ENCODE assay signal across 10 mouse cellular contexts in genomic region chr4:124485941-124486581, GRCm38 (mm10).
DNase-seq lines count a peak whose midpoint lies in the region; ATAC-seq and TF ChIP-seq lines count a peak whose summit lies in the region.
"Had no signal": no experiment of that assay in that cellular context is flagged by ENCODE, and none has a peak within 500 bp of the region (broad histone marks: within the 10 kb centered on the region; RNA-seq: fewer than 3 reads in every experiment).

No protein-coding gene starts in this region.

- ATAC-seq in embryonic facial prominence, embryonic 13.5 days (ENCODE audit: insufficient number of reproducible peaks, insufficient read depth, low FRiP score, low TSS enrichment, low read depth): no peak
- peak; percentile 50; the same call in 1 of the 2 replicates for ATAC-seq in hindbrain, embryonic 15.5 days (ENCODE audit: low FRiP score, low read depth)
- ATAC-seq in neural tube, embryonic 11.5 days (ENCODE audit: insufficient read depth, low FRiP score, low TSS enrichment): peak; percentile 87
- no peak for ATAC-seq in monocyte, adult 5-6 weeks (replicated peaks; ENCODE audit: insufficient number of reproducible peaks, low FRiP score, low TSS enrichment, poor library complexity, severe bottlenecking)

- peaks cover 38% of the 10 kb centered on the region for H3K27me3 ChIP-seq in embryonic facial prominence, embryonic 13.5 days
- peaks cover 41% of the 10 kb centered on the region for H3K27me3 ChIP-seq in hindbrain, embryonic 15.5 days
- peaks cover 46% of the 10 kb centered on the region for H3K27me3 ChIP-seq in neural tube, embryonic 11.5 days (ENCODE audit: control insufficient read depth, insufficient read depth, low read length)

- H3K4me1 ChIP-seq in embryonic facial prominence, embryonic 13.5 days: peaks cover 6% of the 10 kb centered on the region
- peaks cover 18% of the 10 kb centered on the region for H3K4me1 ChIP-seq in hindbrain, embryonic 15.5 days (replicated peaks)
- peaks cover 8% of the 10 kb centered on the region for H3K4me1 ChIP-seq in neural tube, embryonic 11.5 days (ENCODE audit: control insufficient read depth, insufficient read depth, low read length)

- no peak overlapping the region for H3K4me3 ChIP-seq in embryonic facial prominence, embryonic 13.5 days
- H3K4me3 ChIP-seq in hindbrain, embryonic 15.5 days: no peak overlapping the region
- H3K4me3 ChIP-seq in neural tube, embryonic 11.5 days (ENCODE audit: low read depth, low read length): no peak overlapping the region
- H3K4me3 ChIP-seq: lung, embryonic 15.5 days had no signal

- peak; percentile 94 for DNase-seq in brain, embryonic 14.5 days (ENCODE audit: low read depth)
- peak; percentile 84 for DNase-seq in neural tube, embryonic 11.5 days (ENCODE audit: low spot score)
- DNase-seq in adrenal gland, postnatal 25 days: no peak
- DNase-seq in adrenal gland, adult 2 months: no peak
- no peak for DNase-seq in right cerebral cortex, postnatal 36 days (ENCODE audit: low spot score in 2 of 2)

- no peak for TF ChIP-seq CTCF in brain, embryonic 14.5 days (IDR thresholded peaks at IDR 0.05; ENCODE audit: borderline replicate concordance, extremely low read depth, insufficient read depth, insufficient read length)

- no peaks in the 10 kb centered on the region for H3K36me3 ChIP-seq in embryonic facial prominence, embryonic 13.5 days
- H3K36me3 ChIP-seq in hindbrain, embryonic 15.5 days: no peaks in the 10 kb centered on the region
- H3K36me3 ChIP-seq in neural tube, embryonic 11.5 days (ENCODE audit: control insufficient read depth, insufficient read depth, low read length): no peaks in the 10 kb centered on the region
- H3K36me3 ChIP-seq: lung, embryonic 15.5 days had no signal

- H3K9me3 ChIP-seq in embryonic facial prominence, embryonic 13.5 days: peaks cover 19% of the 10 kb centered on the region
- no peaks in the 10 kb centered on the region for H3K9me3 ChIP-seq in hindbrain, embryonic 15.5 days
- peaks cover 18% of the 10 kb centered on the region for H3K9me3 ChIP-seq in neural tube, embryonic 11.5 days (ENCODE audit: control insufficient read depth, low read length)
- H3K9me3 ChIP-seq: lung, embryonic 15.5 days had no signal

- H3K4me2 ChIP-seq in embryonic facial prominence, embryonic 13.5 days: no peak overlapping the region
- no peak overlapping the region for H3K4me2 ChIP-seq in hindbrain, embryonic 15.5 days
- H3K4me2 ChIP-seq in neural tube, embryonic 11.5 days (ENCODE audit: low read depth): no peak overlapping the region
- H3K4me2 ChIP-seq: lung, embryonic 15.5 days had no signal

- H3K9ac ChIP-seq in embryonic facial prominence, embryonic 13.5 days: 0 out of 2 replicates have a peak overlapping the region, but pooled peaks have one; percentile 21
- no peak overlapping the region for H3K9ac ChIP-seq in hindbrain, embryonic 15.5 days
- no peak overlapping the region; the same call in 1 of the 2 replicates for H3K9ac ChIP-seq in neural tube, embryonic 11.5 days (ENCODE audit: low read length)
- H3K9ac ChIP-seq: lung, embryonic 15.5 days had no signal

- no peak overlapping the region for H3K27ac ChIP-seq in embryonic facial prominence, embryonic 13.5 days
- H3K27ac ChIP-seq in hindbrain, embryonic 15.5 days (replicated peaks): 0 out of 2 replicates have a peak overlapping the region, but pooled peaks have one; percentile 23
- H3K27ac ChIP-seq in neural tube, embryonic 11.5 days (ENCODE audit: low read depth, low read length): peak overlapping the region; percentile 69
- H3K27ac ChIP-seq: kidney, postnatal 0 days; lung, embryonic 15.5 days had no signal

- 6% methylated on average over 12 of the region's 12 CpGs for WGBS in embryonic facial prominence, embryonic 13.5 days
- 5% methylated on average over 12 of the region's 12 CpGs for WGBS in hindbrain, embryonic 15.5 days
- WGBS in neural tube, embryonic 11.5 days: 5% methylated on average over 12 of the region's 12 CpGs

- no peak for TF ChIP-seq POLR2A in brain, embryonic 14.5 days (IDR thresholded peaks at IDR 0.05; ENCODE audit: borderline replicate concordance, extremely low read depth, insufficient read depth, insufficient read length, poor library complexity, severe bottlenecking)

Comparison
In these comparisons a context has a peak if more than half of its experiments do, and no peak if none do; other contexts are left out.
1. DNase-seq: peak in brain, embryonic 14.5 days (single experiment) and neural tube, embryonic 11.5 days (single experiment); none in adrenal gland, postnatal 25 days (single experiment), adrenal gland, adult 2 months (single experiment) and right cerebral cortex, postnatal 36 days (0 of 2).
2. ATAC-seq: peak in hindbrain, embryonic 15.5 days (single experiment) and neural tube, embryonic 11.5 days (single experiment); none in embryonic facial prominence, embryonic 13.5 days (single experiment) and monocyte, adult 5-6 weeks (single experiment).